Mouse (Mus musculus): ENCODE measurements around the gene Ascc3.

Ascc3 gene

GRCm38 (mm10) chr10:50592355-50593293 is at the start of gene Ascc3:
Gene Ascc3, plus strand, starts transcription at chr10:50592669.
- in situ Hi-C loops (cut with MboI, MseI), result no loop called here

GRCm38 (mm10) chr10:50584721-50585120 is 7.7 kb upstream of the Ascc3 start:
- in situ Hi-C loops (cut with MboI, MseI), result no loop called here

- in situ Hi-C loops (cut with MboI, MseI), result no loop called here
Measured at GRCm38 (mm10) chr10:50586556-50586955, 5.9 kb upstream of the Ascc3 start.

GRCm38 (mm10) chr10:50593371-50593770 is 902 bp downstream of the Ascc3 start:
- in situ Hi-C loops (cut with MboI, MseI), result no loop called here

- in situ Hi-C loops (cut with MboI, MseI), result no loop called here
Measured at GRCm38 (mm10) chr10:50595340-50595739, 2.9 kb downstream of the Ascc3 start.

- in situ Hi-C loops (cut with MboI, MseI), result no loop called here
Measured at GRCm38 (mm10) chr10:50604919-50605318, 12.4 kb downstream of the Ascc3 start.

- in situ Hi-C loops (cut with MboI, MseI), result no loop called here
Measured at GRCm38 (mm10) chr10:50613840-50614239, 21.4 kb downstream of the Ascc3 start.

GRCm38 (mm10) chr10:50625874-50626273 is 33.4 kb downstream of the Ascc3 start:
- in situ Hi-C loops (cut with MboI, MseI), result no loop called here

GRCm38 (mm10) chr10:50639607-50640006 is 47.1 kb downstream of the Ascc3 start:
- in situ Hi-C loops (cut with MboI, MseI), result no loop called here

- in situ Hi-C loops (cut with MboI, MseI), result no loop called here
Measured at GRCm38 (mm10) chr10:50650612-50651011, 58.1 kb downstream of the Ascc3 start.

GRCm38 (mm10) chr10:50653551-50653950 is 61.1 kb downstream of the Ascc3 start:
- in situ Hi-C loops (cut with MboI, MseI), result no loop called here

GRCm38 (mm10) chr10:50657352-50657751 is 64.9 kb downstream of the Ascc3 start:
- in situ Hi-C loops (cut with MboI, MseI), result no loop called here

- in situ Hi-C loops (cut with MboI, MseI), result no loop called here
Measured at GRCm38 (mm10) chr10:50671517-50671916, 79.0 kb downstream of the Ascc3 start.

- in situ Hi-C loops (cut with MboI, MseI), result no loop called here
Measured at GRCm38 (mm10) chr10:50690324-50690723, 97.9 kb downstream of the Ascc3 start.

GRCm38 (mm10) chr10:50698836-50699433 is 106.5 kb downstream of the Ascc3 start:
- in situ Hi-C loops (cut with MboI, MseI), result no loop called here

- in situ Hi-C loops (cut with MboI, MseI), result loop anchor here (5.0 to 25.0 kb wide), 2 partner anchors 701 to 711 kb away; no protein-coding TSS in a partner anchor
Measured at GRCm38 (mm10) chr10:50701736-50702135, 109.3 kb downstream of the Ascc3 start.

- in situ Hi-C loops (cut with MboI, MseI), result loop anchor here (5.0 to 25.0 kb wide), 2 partner anchors 700 to 710 kb away; no protein-coding TSS in a partner anchor
Measured at GRCm38 (mm10) chr10:50702361-50702760, 109.9 kb downstream of the Ascc3 start.

GRCm38 (mm10) chr10:50704202-50704601 is 111.7 kb downstream of the Ascc3 start:
- in situ Hi-C loops (cut with MboI, MseI), result loop anchor here (5.0 to 25.0 kb wide), 2 partner anchors 698 to 708 kb away; no protein-coding TSS in a partner anchor

GRCm38 (mm10) chr10:50704898-50705297 is 112.4 kb downstream of the Ascc3 start:
- in situ Hi-C loops (cut with MboI, MseI), result loop anchor here (5.0 to 25.0 kb wide), 2 partner anchors 697 to 707 kb away; no protein-coding TSS in a partner anchor

GRCm38 (mm10) chr10:50711286-50711685 is 118.8 kb downstream of the Ascc3 start:
- in situ Hi-C loops (cut with MboI, MseI), result loop anchor here in 1 of 2 experiments (25.0 kb wide), 1 partner anchor 701 kb away; no protein-coding TSS in a partner anchor

GRCm38 (mm10) chr10:50711765-50712164 is 119.3 kb downstream of the Ascc3 start:
- in situ Hi-C loops (cut with MboI, MseI), result loop anchor here in 1 of 2 experiments (25.0 kb wide), 1 partner anchor 701 kb away; no protein-coding TSS in a partner anchor

- in situ Hi-C loops (cut with MboI, MseI), result no loop called here
Measured at GRCm38 (mm10) chr10:50733459-50733858, 141.0 kb downstream of the Ascc3 start.
